Mouse (Mus musculus) gastrocnemius, postnatal 14 days (tissue): ENCODE results near the gene Stac3. TPM values are rescaled to one million over a fixed set of nuclear protein-coding genes. Genes with fewer than 3 reads are reported as not detected.

ENCODE experiments used
- DNase-seq: peaks from one replicate; pipeline ENCODE4 v3.0.0; 2021; ENCODE audit warnings: mixed read lengths
- intact Hi-C: fragments of 180-260 bp; cut with DNase I; formaldehyde crosslinking; loops from one replicate; pipeline ENCODE4 v1.15.1; 2025; ENCODE audit warnings: low total_unique reads
- long read RNA-seq, 2 experiments: library from polyadenylated mRNA; stranded (forward); transcript quantifications; one replicate each; pipeline ENCODE4 v2.0.0; 2021
- total RNA-seq, 2 experiments: library from RNA; stranded (reverse); gene quantifications; 2 replicates each; pipeline ENCODE4 v1.2.3; 2021

The Stac3 gene
- total RNA-seq, result 100 to 1,000 TPM; 315 to 336 TPM
- long read RNA-seq, experiment 1, partial matches to known transcripts, result 10 of 22 reads
- long read RNA-seq, experiment 1, other reads (novel, unspliced or antisense), result 8 of 22 reads
- long read RNA-seq, experiment 2, partial matches to known transcripts, result 17 of 45 reads
- long read RNA-seq, experiment 2, other reads (novel, unspliced or antisense), result 23 of 45 reads

DNA sequence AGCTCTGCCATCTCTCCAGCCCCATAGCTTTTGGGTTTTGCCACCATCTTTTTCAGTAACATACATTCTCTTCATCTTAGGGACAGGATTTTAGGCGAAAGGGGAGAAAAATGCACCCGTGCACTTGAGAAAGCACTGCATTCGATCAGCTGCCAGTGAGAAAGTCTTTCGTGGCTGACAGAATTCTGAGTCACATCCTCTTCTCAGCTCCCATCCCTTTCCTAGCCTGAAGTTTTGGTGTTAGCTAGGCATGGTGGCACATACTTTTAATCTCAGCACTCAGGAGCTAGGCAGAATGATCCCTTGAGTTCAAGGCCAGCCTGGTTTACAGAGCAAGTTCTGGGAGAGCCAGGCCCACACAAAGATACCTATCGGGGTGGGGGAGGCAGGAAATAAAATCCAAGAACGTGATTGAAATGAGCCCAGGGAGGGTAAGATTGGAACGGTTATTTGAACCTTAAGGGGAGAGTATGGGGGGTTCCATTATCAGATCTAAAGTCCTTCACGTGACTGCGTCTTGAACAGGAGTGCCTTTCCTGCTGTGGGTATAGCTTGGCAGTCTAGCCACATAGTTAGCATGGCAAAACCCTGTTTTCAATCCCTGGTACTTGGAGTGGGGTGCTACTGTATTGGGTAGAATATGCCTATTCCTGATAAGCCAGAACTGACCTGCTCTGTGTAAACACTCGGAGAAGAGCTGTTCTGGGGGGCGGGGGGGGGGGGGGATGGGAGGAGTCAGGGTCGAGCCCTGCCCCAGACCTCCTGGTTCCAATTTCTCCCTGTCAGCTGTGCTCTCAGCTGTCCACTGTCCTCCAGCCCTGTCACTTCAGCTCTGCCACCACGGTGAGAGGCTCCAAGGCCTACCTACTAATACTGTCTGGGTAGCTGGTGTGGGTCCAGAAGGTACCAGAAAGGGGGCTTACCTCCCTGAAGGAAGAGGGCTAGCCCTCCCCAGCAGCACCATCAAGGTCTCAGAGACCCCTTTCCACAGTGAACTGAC is at the start of gene Stac3:
Gene Stac3 (plus strand): TSS at position 793 of the 1,000 bp plus-strand sequence.
- peak; percentile 65 for DNase-seq
- intact Hi-C loops, result no loop called here

- intact Hi-C loops, result no loop called here
Measured at GRCm38 (mm10) chr10:127453701-127454100, 47.8 kb upstream of the Stac3 start.

GRCm38 (mm10) chr10:127462411-127463096 is 38.9 kb upstream of the Stac3 start:
- no peak for DNase-seq
- intact Hi-C loops, result loop anchor here (10.0 kb wide), 1 partner anchor 108 kb away; the partner anchor contains the start of gene Inhbe

More at GRCm38 (mm10) chr10:127453701-127454100, 47.8 kb upstream of the Stac3 start:
- no peak for DNase-seq

GRCm38 (mm10) chr10:127471281-127471988 is 30.1 kb upstream of the Stac3 start:
- no peak for DNase-seq
- intact Hi-C loops, result no loop called here

DNA sequence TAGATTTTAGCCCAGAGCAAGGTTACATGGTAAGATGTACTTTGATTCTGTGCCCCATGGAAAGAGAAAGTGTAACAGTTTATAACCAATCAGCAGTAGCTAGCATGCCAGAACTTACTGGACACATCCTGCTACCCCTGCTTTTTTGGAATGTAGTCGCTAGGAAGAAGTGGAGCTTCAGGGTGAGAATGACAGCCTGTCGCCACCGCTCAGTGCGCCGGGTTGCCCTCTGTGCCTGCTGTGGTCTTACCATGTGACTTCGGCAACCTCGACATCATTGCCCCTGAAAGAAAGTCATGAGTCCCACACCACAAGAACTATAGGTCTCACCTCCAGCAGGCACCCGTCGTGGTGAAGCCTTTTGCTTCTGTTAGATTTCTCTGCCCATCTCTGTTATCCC is 28.8 kb upstream of the Stac3 start:
- intact Hi-C loops, result no loop called here
- DNase-seq, result no peak

GRCm38 (mm10) chr10:127475175-127475574 is 26.3 kb upstream of the Stac3 start:
- intact Hi-C loops, result loop anchor here (5.0 kb wide), 1 partner anchor 62 kb away; no protein-coding TSS in a partner anchor

GRCm38 (mm10) chr10:127476541-127476940 is 24.9 kb upstream of the Stac3 start:
- intact Hi-C loops, result loop anchor here (5.0 kb wide), 1 partner anchor 61 kb away; no protein-coding TSS in a partner anchor
- no peak for DNase-seq

More at GRCm38 (mm10) chr10:127475175-127475574, 26.3 kb upstream of the Stac3 start:
- DNase-seq, result no peak

DNA sequence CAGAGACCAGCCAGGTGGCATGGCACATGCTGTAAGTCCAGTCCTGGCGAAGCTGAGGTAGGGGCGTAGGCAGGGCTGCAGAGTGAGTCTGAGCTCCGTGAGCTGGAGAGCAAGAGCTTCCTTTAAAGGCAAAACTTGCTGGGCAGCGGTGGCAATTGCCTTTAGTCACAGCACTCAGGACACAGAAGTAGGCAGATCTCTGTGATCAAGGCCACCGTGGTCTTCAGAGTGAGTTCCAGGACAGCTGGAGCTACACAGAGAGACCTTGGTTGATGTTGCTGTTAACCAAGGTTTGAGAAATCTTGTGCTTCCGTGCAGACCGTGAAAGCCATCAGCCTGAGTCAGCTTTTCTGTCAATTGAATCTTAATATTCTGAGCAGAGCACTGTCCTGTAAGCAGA is 24.2 kb upstream of the Stac3 start:
- no peak for DNase-seq
- intact Hi-C loops, result loop anchor here (5.0 kb wide), 1 partner anchor 60 kb away; no protein-coding TSS in a partner anchor

GRCm38 (mm10) chr10:127479131-127479530 is 22.4 kb upstream of the Stac3 start:
- intact Hi-C loops, result loop anchor here (5.0 kb wide), 1 partner anchor 58 kb away; no protein-coding TSS in a partner anchor
- DNase-seq, result no peak

GRCm38 (mm10) chr10:127480833-127481813 is 20.4 kb upstream of the Stac3 start:
- intact Hi-C loops, result no loop called here
- peak; percentile 58 for DNase-seq

DNA sequence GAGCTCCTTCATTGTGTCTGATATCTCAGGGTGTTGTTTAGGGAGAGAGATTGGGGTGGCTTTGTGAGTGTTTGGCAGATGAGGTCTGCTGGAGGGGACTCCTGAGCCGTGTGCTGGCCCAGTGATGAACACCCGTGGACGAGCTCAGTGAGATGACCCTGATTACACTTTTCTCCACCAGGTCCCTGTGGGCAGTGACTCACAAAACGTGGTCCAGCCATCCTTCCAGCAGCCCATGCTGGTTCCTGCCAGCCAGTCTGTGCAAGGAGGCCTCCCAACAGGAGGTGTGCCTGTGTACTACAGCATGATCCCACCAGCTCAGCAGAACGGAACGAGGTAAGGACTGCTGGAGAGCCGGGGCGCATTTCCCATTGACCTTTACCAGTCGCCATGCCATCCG is 16.3 kb upstream of the Stac3 start:
- intact Hi-C loops, result no loop called here
- no peak for DNase-seq

DNA sequence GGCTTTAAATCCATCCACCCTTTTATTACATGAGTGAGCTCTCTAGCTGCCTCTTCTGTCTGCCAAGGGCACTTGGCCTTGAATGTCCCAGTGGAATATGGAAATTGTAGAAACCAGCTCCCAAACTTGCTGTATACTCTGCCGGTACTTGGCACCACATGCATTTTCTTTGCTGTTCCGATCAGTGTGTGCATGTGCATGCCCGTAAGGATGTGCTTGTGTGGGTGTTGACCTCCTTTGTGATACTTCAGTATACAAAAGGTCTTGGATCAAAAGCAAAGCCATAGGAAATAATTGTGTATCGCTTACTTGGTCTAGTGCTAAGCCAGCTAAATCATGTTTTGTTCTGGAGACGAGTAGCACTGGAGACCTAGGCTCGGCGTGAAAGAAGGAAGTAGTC is 12.6 kb upstream of the Stac3 start:
- intact Hi-C loops, result no loop called here
- no peak for DNase-seq

- intact Hi-C loops, result no loop called here
- no peak for DNase-seq
Measured at GRCm38 (mm10) chr10:127490160-127491127, 11.0 kb upstream of the Stac3 start.

GRCm38 (mm10) chr10:127491128-127491512 is 10.4 kb upstream of the Stac3 start:
- intact Hi-C loops, result no loop called here
- DNase-seq, result no peak

GRCm38 (mm10) chr10:127492118-127492517 is 9.4 kb upstream of the Stac3 start:
- intact Hi-C loops, result no loop called here
- DNase-seq, result no peak

DNA sequence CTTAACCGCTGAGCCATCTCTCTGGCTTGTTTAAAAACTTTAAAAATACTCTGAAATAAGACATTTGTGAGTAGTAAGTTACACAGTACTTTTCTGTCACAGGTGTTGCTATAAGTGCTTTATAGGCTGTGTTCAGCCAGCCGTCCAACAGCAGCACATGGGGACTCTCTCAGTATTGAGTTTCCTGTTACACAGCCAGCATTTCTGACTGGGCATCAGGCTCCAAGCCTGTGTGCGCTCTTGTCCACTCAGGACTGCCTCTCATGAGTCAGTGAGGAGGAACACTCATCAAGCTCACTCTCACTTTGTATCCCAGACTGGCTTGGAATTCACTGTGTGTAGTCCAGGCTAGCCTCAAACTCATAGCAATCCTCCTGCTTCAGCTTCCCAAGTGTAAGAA is 5.3 kb upstream of the Stac3 start:
- DNase-seq, result no peak
- intact Hi-C loops, result no loop called here

DNA sequence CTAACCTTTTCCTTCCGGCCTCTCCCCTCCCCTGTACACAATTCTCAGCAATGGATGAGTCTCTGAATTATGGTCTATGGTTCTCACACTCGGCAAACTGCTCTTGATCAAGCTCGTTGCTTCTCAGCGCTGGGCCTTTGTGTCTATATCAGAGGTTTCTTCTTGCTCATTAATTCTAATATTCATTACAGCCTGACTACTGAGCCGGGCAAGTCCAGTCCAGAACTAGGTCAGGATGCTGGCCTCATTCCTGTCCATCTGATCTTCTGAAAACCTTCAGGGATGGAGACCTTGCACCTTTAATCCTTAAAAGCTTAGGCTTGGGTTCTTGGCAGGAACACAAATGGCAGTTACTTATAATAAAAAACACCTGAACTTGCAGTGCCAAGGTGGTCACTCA is 2.0 kb upstream of the Stac3 start:
- intact Hi-C loops, result no loop called here

More for the DNA sequence above, 2.0 kb upstream of the Stac3 start:
- DNase-seq, result no peak
